Mouse (Mus musculus) heart, embryonic 12.5 days (tissue): ENCODE measurements around the gene Rilp. TPM values are rescaled to one million over a fixed set of nuclear protein-coding genes. Genes with fewer than 3 reads are reported as not detected.

Experiments
- ATAC-seq: fragments of 200-750 bp; cut with Nextera tagmentation; 2 replicates; pipeline ENCODE4 v1.8.0; 2017; ENCODE audit warnings: moderate TSS enrichment, moderate library complexity; ENCODE audit not compliant: insufficient number of reproducible peaks, low FRiP score
- H3K27ac ChIP-seq: fragments of 300-500 bp; sonication (generic); 2 replicates; pipeline ENCODE4 v1.5.1; 2016; ENCODE audit warnings: mild to moderate bottlenecking, moderate library complexity; ENCODE audit not compliant: poor library complexity, severe bottlenecking
- H3K27me3 ChIP-seq: fragments of 300-500 bp; sonication (generic); replicated peaks from 2 replicates; pipeline ENCODE4 v1.6.1; 2016; ENCODE audit warnings: mild to moderate bottlenecking, moderate library complexity
- H3K36me3 ChIP-seq: fragments of 300-500 bp; sonication (generic); 2 replicates; pipeline ENCODE4 v1.6.1; 2016; ENCODE audit warnings: mild to moderate bottlenecking, moderate library complexity
- H3K4me1 ChIP-seq: fragments of 300-500 bp; sonication (generic); replicated peaks from 2 replicates; pipeline ENCODE4 v1.6.1; 2016; ENCODE audit warnings: mild to moderate bottlenecking
- H3K4me2 ChIP-seq: fragments of 300-500 bp; sonication (generic); 2 replicates; pipeline ENCODE4 v1.6.1; 2016; ENCODE audit warnings: mild to moderate bottlenecking, moderate library complexity
- H3K4me3 ChIP-seq: fragments of 300-500 bp; sonication (generic); 2 replicates; pipeline ENCODE4 v1.5.1; 2016; ENCODE audit warnings: mild to moderate bottlenecking
- H3K9ac ChIP-seq: fragments of 300-500 bp; sonication (generic); 2 replicates; pipeline ENCODE4 v1.6.1; 2016; ENCODE audit warnings: mild to moderate bottlenecking, moderate library complexity
- H3K9me3 ChIP-seq: fragments of 300-500 bp; sonication (generic); replicated peaks from 2 replicates; pipeline ENCODE4 v1.6.1; 2016; ENCODE audit warnings: mild to moderate bottlenecking, moderate library complexity
- WGBS: fragments of 180-500 bp; shearing (Covaris S2); methylation state at CpG from one replicate; pipeline ENCODE4 v1.1.7; 2016; 5-methylcytosine and 5-hydroxymethylcytosine counted together
- polyA plus RNA-seq: library from polyadenylated mRNA; unstranded; fragments of >200 nt; fragmentation: Nextera tagmentation; extraction: Ambion mirVana; gene quantifications from 2 replicates; pipeline ENCODE4 v1.2.1, GENCODE M21; 2016

The Rilp gene
- polyA plus RNA-seq, 1 experiment from 2014 or later = 1.4 TPM

DNA sequence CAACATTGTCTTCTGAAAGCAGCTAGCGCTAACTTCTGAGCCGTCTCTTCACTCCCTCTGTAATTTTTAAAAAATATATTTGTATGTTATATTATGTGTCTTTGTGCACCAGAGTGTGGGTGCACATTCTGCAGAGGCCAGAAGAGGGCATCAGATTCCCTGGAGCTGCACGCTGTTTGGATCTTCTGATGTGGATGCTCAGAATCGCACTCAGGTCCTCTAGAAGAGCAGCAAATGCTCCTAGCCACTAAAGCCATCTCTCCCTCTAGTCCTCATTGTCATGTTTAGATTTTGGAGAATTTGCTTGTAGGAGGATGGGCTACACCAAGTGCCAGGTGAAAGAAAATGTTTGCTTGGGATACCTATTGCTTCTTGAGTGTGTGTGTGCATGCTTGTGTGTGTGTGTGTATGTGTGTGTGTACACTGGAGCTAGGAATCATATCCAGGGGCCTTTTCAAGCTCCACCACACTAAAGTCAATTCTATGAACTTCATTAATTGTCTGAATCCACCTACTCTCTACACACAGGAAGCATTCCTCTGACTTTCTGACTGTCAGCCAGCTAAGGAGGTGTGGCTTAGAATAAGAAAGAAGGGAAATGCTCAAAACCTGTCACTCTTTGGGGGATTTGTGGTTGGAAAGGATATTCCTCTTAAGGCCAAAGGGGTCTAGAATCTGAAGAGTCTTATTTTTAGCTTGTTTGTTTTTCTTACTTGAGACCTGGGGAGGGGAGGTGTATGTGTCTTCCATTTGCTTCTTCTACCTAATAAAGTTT, 43.0 kb upstream of the Rilp start:
- peaks cover 28% of the 10 kb centered on the region for H3K36me3 ChIP-seq
- 96% methylated on average over 4 of the region's 4 CpGs for WGBS
- 0 out of 2 replicates have a peak, but pooled peaks cover 3% of the 10 kb centered on the region for H3K9me3 ChIP-seq
- no peak for ATAC-seq
- no peak overlapping the region for H3K9ac ChIP-seq
- peaks cover 38% of the 10 kb centered on the region for H3K4me1 ChIP-seq
- H3K27ac ChIP-seq = no peak overlapping the region
- 0 out of 2 replicates have a peak overlapping the region, but pooled peaks have one; percentile 55 for H3K4me3 ChIP-seq
- H3K27me3 ChIP-seq = no peaks in the 10 kb centered on the region
- peak overlapping the region; percentile 91 for H3K4me2 ChIP-seq

- Histone ChIP-seq H3K27me3 (no peaks in the 10 kb centered on the region), H3K4me1 (peaks cover 32% of the 10 kb centered on the region), H3K4me3 (peak overlapping the region; percentile 55), H3K9me3 (0 out of 2 replicates have a peak, but pooled peaks cover 3% of the 10 kb centered on the region), H3K4me2 (peak overlapping the region; percentile 91), H3K36me3 (peaks cover 28% of the 10 kb centered on the region), H3K27ac (peak overlapping the region; percentile 58), H3K9ac (peak overlapping the region; percentile 68)
- 11% methylated on average over 19 of the region's 19 CpGs for WGBS
- peak; percentile 76 for ATAC-seq
Measured at GRCm38 (mm10) chr11:75467512-75468215, 42.2 kb upstream of the Rilp start.

DNA sequence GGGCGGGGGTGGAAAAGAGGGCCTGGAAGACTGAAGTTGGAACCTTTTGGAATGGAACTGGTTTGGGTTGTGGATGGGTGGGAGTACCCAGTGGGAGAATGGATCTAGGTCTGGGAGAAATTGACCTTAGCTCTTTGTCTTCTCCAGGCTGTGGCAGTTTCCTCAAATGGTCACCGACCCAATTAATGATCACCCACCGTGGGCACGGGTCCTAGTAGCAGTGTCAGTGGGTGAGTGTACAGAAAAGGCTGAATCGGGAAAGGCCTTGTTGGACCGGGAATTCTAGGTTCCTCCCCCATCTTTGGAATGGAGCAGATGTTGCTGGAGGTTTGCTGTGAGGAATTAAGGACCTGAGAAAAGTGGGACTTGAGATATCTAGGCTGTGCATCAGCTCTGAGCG, 41.5 kb upstream of the Rilp start:
- H3K27ac ChIP-seq = no peak overlapping the region
- ATAC-seq = no peak
- peak overlapping the region; percentile 55 for H3K4me3 ChIP-seq
- no peaks in the 10 kb centered on the region for H3K27me3 ChIP-seq
- H3K4me1 ChIP-seq = peaks cover 24% of the 10 kb centered on the region
- 64% methylated on average over 7 of the region's 7 CpGs for WGBS
- peak overlapping the region; percentile 68 for H3K9ac ChIP-seq
- H3K4me2 ChIP-seq = peak overlapping the region; percentile 91
- peaks cover 28% of the 10 kb centered on the region for H3K36me3 ChIP-seq
- 0 out of 2 replicates have a peak, but pooled peaks cover 3% of the 10 kb centered on the region for H3K9me3 ChIP-seq

DNA sequence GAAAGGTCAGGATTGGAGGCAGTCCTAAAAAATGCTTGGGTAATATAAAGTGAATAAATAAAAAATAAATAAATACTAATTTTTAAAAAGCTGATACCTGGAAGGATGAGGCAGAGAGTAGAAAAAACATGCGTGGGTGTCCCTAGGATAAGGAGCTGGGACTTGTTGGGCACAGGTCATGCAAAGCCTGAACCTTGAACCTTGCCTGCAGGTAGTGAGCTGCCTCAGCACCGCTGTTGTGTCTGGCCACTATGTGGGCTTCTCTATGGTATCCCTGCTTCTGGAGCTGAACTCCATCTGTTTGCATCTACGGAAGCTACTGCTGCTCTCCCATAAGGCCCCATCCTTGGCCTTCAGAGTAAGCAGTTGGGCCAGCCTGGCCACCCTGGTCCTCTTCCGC, 40.6 kb upstream of the Rilp start:
- H3K27ac ChIP-seq = no peak overlapping the region
- 0 out of 2 replicates have a peak, but pooled peaks cover 3% of the 10 kb centered on the region for H3K9me3 ChIP-seq
- H3K4me1 ChIP-seq = peaks cover 18% of the 10 kb centered on the region
- no peaks in the 10 kb centered on the region for H3K27me3 ChIP-seq
- ATAC-seq = no peak
- H3K4me2 ChIP-seq = no peak overlapping the region
- H3K4me3 ChIP-seq = no peak overlapping the region
- WGBS = 83% methylated on average over 4 of the region's 4 CpGs
- H3K9ac ChIP-seq = no peak overlapping the region
- peaks cover 23% of the 10 kb centered on the region for H3K36me3 ChIP-seq

- Histone ChIP-seq H3K4me1 (peaks cover 12% of the 10 kb centered on the region), H3K27ac (no peak overlapping the region)
- ATAC-seq = no peak
Measured at GRCm38 (mm10) chr11:75470675-75471074, 39.2 kb upstream of the Rilp start.

GRCm38 (mm10) chr11:75472469-75473081, 37.3 kb upstream of the Rilp start:
- no peak for ATAC-seq

More at GRCm38 (mm10) chr11:75470675-75471074, 39.2 kb upstream of the Rilp start:
- peaks cover 9% of the 10 kb centered on the region for H3K36me3 ChIP-seq
- no peak overlapping the region for H3K9ac ChIP-seq
- no peak overlapping the region for H3K4me3 ChIP-seq
- H3K27me3 ChIP-seq = no peaks in the 10 kb centered on the region
- no peak overlapping the region for H3K4me2 ChIP-seq
- WGBS = 75% methylated on average over 3 of the region's 3 CpGs
- 0 out of 2 replicates have a peak, but pooled peaks cover 3% of the 10 kb centered on the region for H3K9me3 ChIP-seq

GRCm38 (mm10) chr11:75473376-75473775, 36.5 kb upstream of the Rilp start:
- peaks cover 2% of the 10 kb centered on the region; the same call in 1 of the 2 replicates for H3K4me1 ChIP-seq
- H3K36me3 ChIP-seq = no peaks in the 10 kb centered on the region
- H3K4me3 ChIP-seq = no peak overlapping the region
- H3K9me3 ChIP-seq = no peaks in the 10 kb centered on the region
- H3K27me3 ChIP-seq = no peaks in the 10 kb centered on the region
- 49% methylated on average over 7 of the region's 7 CpGs for WGBS
- no peak overlapping the region for H3K4me2 ChIP-seq
- no peak for ATAC-seq
- no peak overlapping the region for H3K27ac ChIP-seq
- H3K9ac ChIP-seq = no peak overlapping the region

More at GRCm38 (mm10) chr11:75472469-75473081, 37.3 kb upstream of the Rilp start:
- H3K27ac ChIP-seq = no peak overlapping the region
- H3K4me2 ChIP-seq = no peak overlapping the region
- H3K9ac ChIP-seq = no peak overlapping the region
- 61% methylated on average over 11 of the region's 11 CpGs for WGBS
- H3K4me3 ChIP-seq = no peak overlapping the region
- no peaks in the 10 kb centered on the region for H3K9me3 ChIP-seq
- H3K27me3 ChIP-seq = no peaks in the 10 kb centered on the region
- no peaks in the 10 kb centered on the region for H3K36me3 ChIP-seq
- peaks cover 9% of the 10 kb centered on the region for H3K4me1 ChIP-seq

DNA sequence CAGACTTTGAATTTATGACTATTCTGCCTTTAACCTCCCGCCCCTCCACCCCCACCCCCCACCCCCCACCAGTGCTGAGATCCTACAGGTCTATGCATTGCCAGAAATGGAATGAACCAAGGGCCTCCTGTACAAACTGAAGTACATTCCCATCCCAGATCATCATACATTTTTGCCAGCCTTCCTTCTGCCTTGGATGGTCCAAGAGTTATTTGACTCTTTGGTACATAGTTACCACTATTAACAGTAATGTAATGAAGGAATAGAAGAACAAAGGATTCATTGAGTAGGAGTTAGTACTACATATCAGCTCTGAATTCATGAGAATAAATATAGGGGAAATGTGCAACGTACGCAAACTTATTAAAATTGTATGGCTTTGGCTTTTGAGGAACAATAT, 23.7 kb upstream of the Rilp start:
- peaks cover 11% of the 10 kb centered on the region for H3K4me1 ChIP-seq
- H3K36me3 ChIP-seq = peaks cover 25% of the 10 kb centered on the region
- no peaks in the 10 kb centered on the region for H3K9me3 ChIP-seq
- H3K27ac ChIP-seq = no peak overlapping the region
- ATAC-seq = 0 out of 2 replicates have a peak, but pooled peaks have one; percentile 10
- no peaks in the 10 kb centered on the region for H3K27me3 ChIP-seq
- WGBS = 26% methylated on average over 3 of the region's 3 CpGs
- peak overlapping the region; percentile 96 for H3K4me3 ChIP-seq
- no peak overlapping the region for H3K9ac ChIP-seq
- peak overlapping the region; percentile 91; the same call in 1 of the 2 replicates for H3K4me2 ChIP-seq

DNA sequence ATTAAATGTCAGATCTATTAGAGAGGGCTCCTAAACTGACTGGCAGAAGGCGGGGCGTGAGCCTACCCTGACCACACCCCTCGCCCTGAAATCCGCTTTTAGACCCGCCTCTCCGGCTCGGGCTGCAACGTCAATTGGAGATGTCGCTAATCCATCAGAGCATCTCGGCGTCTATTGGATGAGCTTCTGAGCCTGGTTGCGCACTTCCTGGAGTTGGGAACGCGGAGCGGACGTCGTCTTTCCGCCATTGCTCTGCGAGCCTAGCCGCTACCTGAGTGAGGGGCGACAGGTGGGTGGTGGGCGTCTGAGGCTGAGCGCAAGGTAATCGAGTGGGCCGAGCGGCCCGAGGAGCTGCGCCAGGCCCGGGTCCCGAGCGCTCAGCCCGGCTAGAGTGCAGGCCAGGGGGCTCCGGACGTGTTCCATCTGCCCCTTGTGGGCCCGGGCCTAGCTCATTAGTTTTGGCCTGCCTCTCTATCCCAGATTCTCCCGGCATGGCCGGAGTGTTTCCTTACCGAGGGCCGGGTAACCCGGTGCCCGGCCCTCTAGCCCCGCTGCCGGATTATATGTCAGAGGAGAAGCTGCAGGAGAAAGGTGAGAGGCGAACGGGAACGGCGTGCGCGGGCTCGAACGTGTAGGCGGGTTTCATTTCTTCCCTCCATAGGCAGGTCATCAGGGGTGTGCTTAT, 23.2 kb upstream of the Rilp start, which contains the start of gene Prpf8:
Gene Prpf8 (plus strand): TSS at position 216 of the 685 bp plus-strand sequence.
- peak; percentile 99 for ATAC-seq
- Histone ChIP-seq H3K4me2 (peak within 1 kb of the TSS; percentile 91), H3K4me3 (peak within 1 kb of the TSS; percentile 96), H3K9me3 (no peaks in the 10 kb centered on the region), H3K4me1 (peaks cover 11% of the 10 kb centered on the region), H3K36me3 (peaks cover 30% of the 10 kb centered on the region), H3K27me3 (no peaks in the 10 kb centered on the region), H3K27ac (0 out of 2 replicates have a peak within 1 kb of the TSS, but pooled peaks have one; percentile 65), H3K9ac (peak within 1 kb of the TSS; percentile 98)
- WGBS = under 1% methylated on average over 52 of the region's 52 CpGs

DNA sequence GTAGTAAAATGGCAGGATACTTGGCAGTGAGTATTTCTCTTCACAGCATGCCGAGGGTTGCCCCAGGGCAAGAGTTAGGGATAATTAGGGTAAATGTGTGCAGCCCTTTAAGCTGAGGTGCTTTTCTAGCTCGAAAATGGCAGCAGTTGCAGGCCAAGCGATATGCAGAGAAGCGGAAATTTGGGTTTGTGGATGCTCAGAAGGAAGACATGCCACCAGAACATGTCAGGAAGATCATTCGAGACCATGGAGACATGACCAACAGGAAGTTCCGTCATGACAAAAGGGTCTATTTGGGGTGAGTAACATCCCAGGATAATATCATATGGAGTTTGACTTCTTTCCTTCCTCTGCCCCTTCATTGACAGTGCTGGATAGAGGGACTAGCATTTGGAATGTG, 22.4 kb upstream of the Rilp start:
- no peaks in the 10 kb centered on the region for H3K27me3 ChIP-seq
- ATAC-seq = no peak
- peaks cover 38% of the 10 kb centered on the region for H3K36me3 ChIP-seq
- H3K4me2 ChIP-seq = peak overlapping the region; percentile 91
- no peak overlapping the region for H3K27ac ChIP-seq
- H3K9ac ChIP-seq = peak overlapping the region; percentile 98
- H3K9me3 ChIP-seq = no peaks in the 10 kb centered on the region
- 34% methylated on average over 6 of the region's 6 CpGs for WGBS
- peak overlapping the region; percentile 96 for H3K4me3 ChIP-seq
- peaks cover 11% of the 10 kb centered on the region for H3K4me1 ChIP-seq
